Mouse (Mus musculus) G1E (cell line): ENCODE measurements around the gene 4931429L15Rik.

Experiments used
- CTCF ChIP-seq: IDR thresholded peaks from 2 replicates; pipeline ENCODE4 v1.5.1; 2012; ENCODE audit warnings: low read depth, low read length, inconsistent platforms, mixed read lengths
- POLR2AphosphoS5 ChIP-seq: IDR thresholded peaks from 2 replicates; pipeline ENCODE4 v1.6.1; 2012; ENCODE audit warnings: low read depth, low read length, inconsistent platforms; ENCODE audit not compliant: insufficient replicate concordance

GRCm38 (mm10) chr9:46331301-46331700, 11.5 kb upstream of the 4931429L15Rik start:
- TF ChIP-seq POLR2AphosphoS5 = no peak
- TF ChIP-seq CTCF = no peak
